Mouse (Mus musculus): ENCODE measurements around the gene Usp48. TPM values are rescaled to one million over a fixed set of nuclear protein-coding genes. Genes with fewer than 3 reads are reported as not detected.
"Not testable (repeated sequence)": the region's sequence is repeated elsewhere in the genome, so short reads cannot be mapped to it uniquely, and the experiment has no call there.

Gene Usp48
- total and polyA plus RNA-seq, 3 experiments = 28.5 to 77.8 (median 36.6) TPM

- in situ Hi-C loops (cut with MboI; ENCODE audit: low pct_ligation_motif_present, low pct_unique_long_range_greater_than_20kb, low sequenced_read_pairs); dilution Hi-C loops (cut with MboI; ENCODE audit: extremely low pct_ligation_motif_present, extremely low pct_unique_long_range_greater_than_20kb, low sequenced_read_pairs): not testable (repeated sequence)
Observed at GRCm38 (mm10) chr4:137589095-137589494, 4.5 kb upstream of the Usp48 start.

GRCm38 (mm10) chr4:137589586-137589985 lies 4.0 kb upstream of the Usp48 start:
- TF ChIP-seq GABPA (IDR thresholded peaks at IDR 0.05; ENCODE audit: insufficient replicate concordance, low read depth, low read length) = no peak
- no peak for TF ChIP-seq TBP (conservative IDR thresholded peaks at IDR 0.05; ENCODE audit: low read depth, low read length)
- no peak for TF ChIP-seq BHLHE40 (IDR thresholded peaks at IDR 0.05; ENCODE audit: low read depth, low read length)
- TF ChIP-seq NELFE (IDR thresholded peaks at IDR 0.05; ENCODE audit: low read depth, low read length) = no peak
- no peak for TF ChIP-seq POLR2A (IDR thresholded peaks at IDR 0.05; ENCODE audit: low read depth, low read length)
- no peak for TF ChIP-seq ZC3H11A (IDR thresholded peaks at IDR 0.05; ENCODE audit: low read depth, low read length)
- TF ChIP-seq PAX5 (IDR thresholded peaks at IDR 0.05; ENCODE audit: low read length) = no peak
- TF ChIP-seq MYC (IDR thresholded peaks at IDR 0.05; ENCODE audit: low read depth, low read length) = no peak
- TF ChIP-seq E2F4 (IDR thresholded peaks at IDR 0.05; ENCODE audit: insufficient replicate concordance, low read depth, low read length) = no peak
- no peak for TF ChIP-seq ETS1 (conservative IDR thresholded peaks at IDR 0.05; ENCODE audit: low read depth, low read length)
- TF ChIP-seq ZNF384 (IDR thresholded peaks at IDR 0.05; ENCODE audit: low read depth, low read length) = no peak
- TF ChIP-seq NRF1 (IDR thresholded peaks at IDR 0.05; ENCODE audit: low read depth, low read length) = no peak
- TF ChIP-seq USF1 (IDR thresholded peaks at IDR 0.05; ENCODE audit: low read depth, low read length) = no peak
- TF ChIP-seq MEF2A (IDR thresholded peaks at IDR 0.05; ENCODE audit: borderline replicate concordance, low read depth, low read length) = no peak
- TF ChIP-seq MAX (IDR thresholded peaks at IDR 0.05; ENCODE audit: low read length) = no peak
- TF ChIP-seq CTCF (conservative IDR thresholded peaks at IDR 0.05 in 1 of 2, IDR thresholded peaks at IDR 0.05 in 1 of 2; ENCODE audit: low read depth in 2 of 2, low read length in 2 of 2) = no peak
- TF ChIP-seq MAFK (IDR thresholded peaks at IDR 0.05; ENCODE audit: insufficient replicate concordance, low read length) = no peak
- TF ChIP-seq POLR2AphosphoS2 (IDR thresholded peaks at IDR 0.05; ENCODE audit: low read depth, low read length) = no peak
- no peaks in the 10 kb centered on the region for H3K9me3 ChIP-seq (replicated peaks; ENCODE audit: low read length)
- no peaks in the 10 kb centered on the region for H3K36me3 ChIP-seq (replicated peaks in 1 of 2; ENCODE audit: control insufficient read depth in 1 of 2, insufficient read depth in 1 of 2, low read length in 1 of 2)
- no peak for DNase-seq (ENCODE audit: extremely low read depth)
- no peak overlapping the region for H3K9ac ChIP-seq (ENCODE audit: insufficient read depth, low read depth)
- H3K27me3 ChIP-seq (replicated peaks) = peaks cover 14% of the 10 kb centered on the region
- H3K27ac ChIP-seq (ENCODE audit: insufficient read depth, low read depth) = no peak overlapping the region
- H3K4me3 ChIP-seq (replicated peaks in 1 of 3; ENCODE audit: low read depth in 2 of 3, low read length in 2 of 3, poor library complexity in 1 of 3) = no peak overlapping the region
- H3K79me2 ChIP-seq (replicated peaks; ENCODE audit: control insufficient read depth, extremely low read depth, insufficient read depth, poor library complexity, severe bottlenecking) = peaks cover 3% of the 10 kb centered on the region; the same call in 1 of the 2 replicates
- no peak overlapping the region for H3K4me2 ChIP-seq (ENCODE audit: insufficient read depth, low read depth, poor library complexity, severe bottlenecking)
- in situ Hi-C loops (cut with MboI; ENCODE audit: low pct_ligation_motif_present, low pct_unique_long_range_greater_than_20kb, low sequenced_read_pairs) = no loop called here
- H3K4me1 ChIP-seq (ENCODE audit: control insufficient read depth in 1 of 2, insufficient read depth in 2 of 2) = peaks cover 0 to 5% of the 10 kb centered on the region in 2 experiments; a peak in 2 of 4 replicates
- dilution Hi-C loops (cut with MboI; ENCODE audit: extremely low pct_ligation_motif_present, extremely low pct_unique_long_range_greater_than_20kb, low sequenced_read_pairs) = no loop called here

More at GRCm38 (mm10) chr4:137589095-137589494, 4.5 kb upstream of the Usp48 start:
- H3K27ac ChIP-seq (ENCODE audit: insufficient read depth, low read depth); H3K9me3 ChIP-seq (replicated peaks; ENCODE audit: low read length); H3K4me2 ChIP-seq (ENCODE audit: insufficient read depth, low read depth, poor library complexity, severe bottlenecking); H3K9ac ChIP-seq (ENCODE audit: insufficient read depth, low read depth); H3K36me3 ChIP-seq (replicated peaks in 1 of 2; ENCODE audit: control insufficient read depth in 1 of 2, insufficient read depth in 1 of 2, low read length in 1 of 2); DNase-seq (ENCODE audit: extremely low read depth); H3K4me3 ChIP-seq (replicated peaks in 1 of 3; ENCODE audit: low read depth in 2 of 3, low read length in 2 of 3, poor library complexity in 1 of 3); H3K79me2 ChIP-seq (replicated peaks; ENCODE audit: control insufficient read depth, extremely low read depth, insufficient read depth, poor library complexity, severe bottlenecking); H3K4me1 ChIP-seq (ENCODE audit: control insufficient read depth in 1 of 2, insufficient read depth in 2 of 2): not testable (repeated sequence)
- H3K27me3 ChIP-seq (replicated peaks) = peaks cover 14% of the 10 kb centered on the region
- TF ChIP-seq ZNF384 (IDR thresholded peaks at IDR 0.05; ENCODE audit: low read depth, low read length) = peak; percentile 57
